In the genomic region with DNA sequence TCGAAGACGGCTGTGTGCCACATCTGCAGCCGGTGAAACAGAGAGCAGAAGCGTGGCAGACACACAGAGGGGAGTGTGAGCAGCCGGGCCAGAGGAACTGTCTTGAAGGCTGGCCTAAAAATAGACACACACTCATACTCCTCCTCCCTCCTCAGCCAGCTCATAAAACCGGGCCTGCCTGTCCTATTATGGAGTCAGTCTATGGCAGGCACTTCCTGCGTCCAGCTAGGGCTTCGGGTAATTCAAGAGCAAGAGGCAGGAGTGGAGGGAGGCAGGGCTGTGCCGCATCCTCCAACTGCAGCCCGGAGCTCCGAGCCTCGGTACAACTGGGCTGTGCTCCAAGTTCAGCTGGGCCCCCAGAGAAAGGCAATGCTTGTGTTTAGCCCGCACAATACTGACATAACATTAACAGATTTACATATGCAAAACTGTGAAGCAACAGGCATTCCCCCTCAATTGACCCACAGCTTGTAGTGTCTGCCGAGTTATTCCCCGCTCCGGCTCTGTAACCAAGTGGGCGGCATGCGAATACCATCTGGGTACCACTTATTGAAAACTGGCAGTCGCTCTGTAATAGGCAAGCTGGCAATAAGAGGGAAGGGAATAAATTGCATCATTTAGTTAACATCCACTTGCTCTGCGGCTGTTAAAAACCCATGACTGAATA, we compare ENCODE assay signal across 7 mouse cellular contexts. TPM values are rescaled to one million over a fixed set of nuclear protein-coding genes. Genes with fewer than 3 reads are reported as not detected.
DNase-seq lines count a peak whose midpoint lies in the region; ATAC-seq and TF ChIP-seq lines count a peak whose summit lies in the region.

No protein-coding gene starts in this region.

- 28% methylated on average over 20 of the region's 20 CpGs for WGBS in embryonic facial prominence, embryonic 12.5 days
- 20% methylated on average over 20 of the region's 20 CpGs for WGBS in kidney, adult 2 months
- WGBS in limb, embryonic 10.5 days, result 29% methylated on average over 20 of the region's 20 CpGs
- WGBS in midbrain, embryonic 11.5 days, result 60% methylated on average over 20 of the region's 20 CpGs
- 19% methylated on average over 20 of the region's 20 CpGs for WGBS in small intestine, adult 2 months

- no peak overlapping the region for H3K9ac ChIP-seq in embryonic facial prominence, embryonic 12.5 days
- no peak overlapping the region for H3K9ac ChIP-seq in midbrain, embryonic 11.5 days (ENCODE audit: low read length)

- no peak for TF ChIP-seq POLR2A in kidney, adult 2 months (IDR thresholded peaks at IDR 0.05; ENCODE audit: low read depth, low read length)
- no peak for TF ChIP-seq POLR2A in small intestine, adult 2 months (IDR thresholded peaks at IDR 0.05; ENCODE audit: low read depth, low read length)

- DNase-seq in adrenal gland, postnatal 14 days, result peak; percentile 70
- peak; percentile 83 for DNase-seq in heart, adult 8-10 months (ENCODE audit: low spot score)
- DNase-seq in kidney, adult 2 months, result peak; percentile 76
- peak; percentile 79 for DNase-seq in limb, embryonic 10.5 days (ENCODE audit: low spot score)
- peak; percentile 86 for DNase-seq in midbrain, embryonic 11.5 days (ENCODE audit: low spot score, missing footprints)

- H3K27me3 ChIP-seq in embryonic facial prominence, embryonic 12.5 days, result no peaks in the 10 kb centered on the region
- H3K27me3 ChIP-seq in kidney, adult 2 months (replicated peaks; ENCODE audit: control insufficient read depth, insufficient read depth, low read length), result no peaks in the 10 kb centered on the region
- no peaks in the 10 kb centered on the region for H3K27me3 ChIP-seq in limb, embryonic 10.5 days (ENCODE audit: low read depth, poor library complexity, severe bottlenecking)
- H3K27me3 ChIP-seq in midbrain, embryonic 11.5 days (ENCODE audit: control insufficient read depth, insufficient read depth, low read length), result no peaks in the 10 kb centered on the region
- H3K27me3 ChIP-seq in small intestine, adult 2 months (ENCODE audit: control insufficient read depth, insufficient read depth, low read length), result no peaks in the 10 kb centered on the region

- H3K36me3 ChIP-seq in embryonic facial prominence, embryonic 12.5 days, result no peaks in the 10 kb centered on the region
- no peaks in the 10 kb centered on the region for H3K36me3 ChIP-seq in kidney, adult 2 months (ENCODE audit: control insufficient read depth, insufficient read depth, low read length)
- H3K36me3 ChIP-seq in limb, embryonic 10.5 days, result no peaks in the 10 kb centered on the region
- H3K36me3 ChIP-seq in midbrain, embryonic 11.5 days (ENCODE audit: control insufficient read depth, insufficient read depth, low read length), result no peaks in the 10 kb centered on the region
- H3K36me3 ChIP-seq in small intestine, adult 2 months (ENCODE audit: control insufficient read depth, insufficient read depth, low read length), result no peaks in the 10 kb centered on the region

- no peak for TF ChIP-seq CTCF in kidney, adult 2 months (conservative IDR thresholded peaks at IDR 0.05; ENCODE audit: insufficient read depth, insufficient read length, low read depth, low read length)
- TF ChIP-seq CTCF in small intestine, adult 2 months (IDR thresholded peaks at IDR 0.05; ENCODE audit: extremely low read depth, insufficient read length, insufficient replicate concordance, low read depth, low read length), result no peak

- H3K9me3 ChIP-seq in embryonic facial prominence, embryonic 12.5 days, result no peaks in the 10 kb centered on the region
- no peaks in the 10 kb centered on the region for H3K9me3 ChIP-seq in limb, embryonic 10.5 days (replicated peaks)
- H3K9me3 ChIP-seq in midbrain, embryonic 11.5 days (ENCODE audit: control insufficient read depth, low read length), result no peaks in the 10 kb centered on the region

- H3K27ac ChIP-seq in embryonic facial prominence, embryonic 12.5 days, result peak overlapping the region; percentile 88
- peak overlapping the region; percentile 34 for H3K27ac ChIP-seq in kidney, adult 2 months (ENCODE audit: insufficient read depth, low read depth, low read length)
- H3K27ac ChIP-seq in limb, embryonic 10.5 days, result peak overlapping the region; percentile 78
- no peak overlapping the region for H3K27ac ChIP-seq in midbrain, embryonic 11.5 days (ENCODE audit: low read depth, low read length)
- peak overlapping the region; percentile 50 for H3K27ac ChIP-seq in small intestine, adult 2 months (ENCODE audit: insufficient read depth, low read depth, low read length)

- ATAC-seq in embryonic facial prominence, embryonic 12.5 days (ENCODE audit: insufficient number of reproducible peaks, insufficient read depth, low FRiP score, low TSS enrichment), result peak; percentile 70
- ATAC-seq in midbrain, embryonic 11.5 days (ENCODE audit: low FRiP score), result peak; percentile 40; the same call in 1 of the 2 replicates

- peak overlapping the region; percentile 38 for H3K4me2 ChIP-seq in embryonic facial prominence, embryonic 12.5 days (replicated peaks)
- H3K4me2 ChIP-seq in midbrain, embryonic 11.5 days, result no peak overlapping the region

- peaks cover 47% of the 10 kb centered on the region for H3K4me1 ChIP-seq in embryonic facial prominence, embryonic 12.5 days
- peaks cover 12% of the 10 kb centered on the region; the same call in 1 of the 2 replicates for H3K4me1 ChIP-seq in kidney, adult 2 months (ENCODE audit: control insufficient read depth, insufficient read depth, low read length)
- peaks cover 65% of the 10 kb centered on the region for H3K4me1 ChIP-seq in limb, embryonic 10.5 days
- peaks cover 2% of the 10 kb centered on the region for H3K4me1 ChIP-seq in midbrain, embryonic 11.5 days (ENCODE audit: control insufficient read depth, insufficient read depth, low read length)
- peaks cover 16% of the 10 kb centered on the region; the same call in 1 of the 2 replicates for H3K4me1 ChIP-seq in small intestine, adult 2 months (ENCODE audit: control insufficient read depth, insufficient read depth, insufficient read length, low read length)

- H3K4me3 ChIP-seq in embryonic facial prominence, embryonic 12.5 days, result peak overlapping the region; percentile 6; the same call in 1 of the 2 replicates
- H3K4me3 ChIP-seq in kidney, adult 2 months (ENCODE audit: insufficient read depth, low read depth, low read length), result peak overlapping the region; percentile 28; the same call in 1 of the 2 replicates
- H3K4me3 ChIP-seq in limb, embryonic 10.5 days, result peak overlapping the region; percentile 36
- H3K4me3 ChIP-seq in midbrain, embryonic 11.5 days (ENCODE audit: low read depth, low read length), result no peak overlapping the region
- H3K4me3 ChIP-seq in small intestine, adult 2 months (ENCODE audit: low read depth, low read length), result peak overlapping the region; percentile 37

RNA-seq across cellular contexts. Expression of a gene that starts 37.2 kb away (rescaled TPM):
- 46.4 and 64.0 TPM in 2 replicates for total RNA-seq in adrenal gland, postnatal 14 days (2021)
- 112 and 132 TPM in 2 replicates for polyA plus RNA-seq in embryonic facial prominence, embryonic 12.5 days (2016; fragmentation: Nextera tagmentation; extraction: Ambion mirVana)
- total RNA-seq in heart, adult 8-10 months (2022), result 10 to 100 TPM; 27.2 to 37.3 (median 31.2) TPM
- polyA plus RNA-seq in kidney, adult 2 months (2012; rRNA removed), result 28.2 and 32.8 TPM in 2 replicates
- polyA plus RNA-seq in limb, embryonic 10.5 days (2016; fragmentation: Nextera tagmentation; extraction: Ambion mirVana), result 30.6 and 47.3 TPM in 2 replicates
- polyA plus RNA-seq in midbrain, embryonic 11.5 days (2014; fragmentation: Nextera tagmentation; extraction: Ambion mirVana), result 86.2 and 95.4 TPM in 2 replicates
- 26.8 and 52.2 TPM in 2 replicates for polyA plus RNA-seq in small intestine, adult 2 months (2012; rRNA removed)
